Mouse (Mus musculus): ENCODE results near the gene AI413582.

Gene AI413582

GRCm38 (mm10) chr17:27565163-27565941 is at the start of gene AI413582:
Gene AI413582, minus strand, starts transcription at chr17:27565756.
- peak; percentile 99 for DNase-seq

- DNase-seq: peak; percentile 47 to 68
Observed at GRCm38 (mm10) chr17:27613016-27613415, 47.5 kb upstream of the AI413582 start.

GRCm38 (mm10) chr17:27611994-27612393 is 46.4 kb upstream of the AI413582 start:
- no peak for DNase-seq

GRCm38 (mm10) chr17:27611519-27611884 is 45.9 kb upstream of the AI413582 start:
- no peak for DNase-seq

GRCm38 (mm10) chr17:27610679-27611518 is 45.3 kb upstream of the AI413582 start:
- peak; percentile 51 to 54 for DNase-seq

- no peak for DNase-seq
Observed at GRCm38 (mm10) chr17:27609576-27609975, 44.0 kb upstream of the AI413582 start.

GRCm38 (mm10) chr17:27603522-27604234 is 38.1 kb upstream of the AI413582 start:
- DNase-seq: peak in 1 of 2 experiments; percentile 57

GRCm38 (mm10) chr17:27603036-27603435 is 37.5 kb upstream of the AI413582 start:
- no peak for DNase-seq

- DNase-seq: peak; percentile 63 to 76
Observed at GRCm38 (mm10) chr17:27600869-27601268, 35.3 kb upstream of the AI413582 start.

- no peak for DNase-seq
Observed at GRCm38 (mm10) chr17:27600286-27600685, 34.7 kb upstream of the AI413582 start.

GRCm38 (mm10) chr17:27596376-27597190 is 31.0 kb upstream of the AI413582 start:
- no peak for DNase-seq

- DNase-seq: no peak
Observed at GRCm38 (mm10) chr17:27595659-27596375, 30.3 kb upstream of the AI413582 start.

- no peak for DNase-seq
Observed at GRCm38 (mm10) chr17:27592565-27592910, 27.0 kb upstream of the AI413582 start.

GRCm38 (mm10) chr17:27591826-27592564 is 26.4 kb upstream of the AI413582 start:
- DNase-seq: no peak

- no peak for DNase-seq
Observed at GRCm38 (mm10) chr17:27588231-27588630, 22.7 kb upstream of the AI413582 start.

GRCm38 (mm10) chr17:27587252-27587651 is 21.7 kb upstream of the AI413582 start:
- no peak for DNase-seq

- DNase-seq: no peak
Observed at GRCm38 (mm10) chr17:27586661-27587060, 21.1 kb upstream of the AI413582 start.

- no peak for DNase-seq
Observed at GRCm38 (mm10) chr17:27583185-27583894, 17.8 kb upstream of the AI413582 start.

- DNase-seq: peak; percentile 55 to 57
Observed at GRCm38 (mm10) chr17:27580392-27581068, 15.0 kb upstream of the AI413582 start.

GRCm38 (mm10) chr17:27579816-27580215 is 14.3 kb upstream of the AI413582 start:
- peak; percentile 90 to 93 for DNase-seq

Data from cerebellum, postnatal 10 days (tissue).